Mouse (Mus musculus) midbrain, embryonic 11.5 days (tissue): ENCODE measurements around the gene Pax5. TPM values are rescaled to one million over a fixed set of nuclear protein-coding genes. Genes with fewer than 3 reads are reported as not detected.
A peak's percentile ranks its signal among the peaks of the same experiment; 100 is the strongest.

Source experiments
- ATAC-seq: fragments of 200-750 bp; cut with Nextera tagmentation; 2 replicates; pipeline ENCODE4 v1.8.0; 2017; ENCODE audit warnings: moderate TSS enrichment, moderate library complexity; ENCODE audit not compliant: low FRiP score
- DNase-seq: peaks from one replicate; pipeline ENCODE4 v3.0.0; 2015; ENCODE audit warnings: low spot score; ENCODE audit errors: missing footprints
- H3K27ac ChIP-seq: fragments of 300-500 bp; sonication (generic); 2 replicates; pipeline ENCODE4 v1.5.1; 2014; ENCODE audit warnings: low read depth, low read length
- H3K27me3 ChIP-seq: fragments of 300-500 bp; sonication (generic); 2 replicates; pipeline ENCODE4 v1.6.1; 2014; ENCODE audit warnings: mild to moderate bottlenecking, low read length, moderate library complexity, mixed read lengths; ENCODE audit not compliant: control insufficient read depth, insufficient read depth
- H3K36me3 ChIP-seq: fragments of 300-500 bp; sonication (generic); 2 replicates; pipeline ENCODE4 v1.6.1; 2014; ENCODE audit warnings: mild to moderate bottlenecking, low read length, moderate library complexity, mixed read lengths; ENCODE audit not compliant: control insufficient read depth, insufficient read depth
- H3K4me1 ChIP-seq: fragments of 300-500 bp; sonication (generic); 2 replicates; pipeline ENCODE4 v1.6.1; 2014; ENCODE audit warnings: low read length; ENCODE audit not compliant: control insufficient read depth, insufficient read depth
- H3K4me2 ChIP-seq: fragments of 300-500 bp; sonication (generic); 2 replicates; pipeline ENCODE4 v1.6.1; 2014; ENCODE audit warnings: mild to moderate bottlenecking, moderate library complexity
- H3K4me3 ChIP-seq: fragments of 300-500 bp; sonication (generic); 2 replicates; pipeline ENCODE4 v1.5.1; 2014; ENCODE audit warnings: low read depth, low read length
- H3K9ac ChIP-seq: fragments of 300-500 bp; sonication (generic); 2 replicates; pipeline ENCODE4 v1.6.1; 2014; ENCODE audit warnings: low read length
- H3K9me3 ChIP-seq: fragments of 300-500 bp; sonication (generic); 2 replicates; pipeline ENCODE4 v1.6.1; 2016; ENCODE audit warnings: low read length; ENCODE audit not compliant: control insufficient read depth
- WGBS: fragments of 180-500 bp; shearing (Covaris S2); extraction: QIAGEN DNeasy Blood & Tissue Kit; methylation state at CpG from one replicate; pipeline ENCODE4 v1.1.7; 2014; 5-methylcytosine and 5-hydroxymethylcytosine counted together
- polyA plus RNA-seq: library from polyadenylated mRNA; unstranded; fragments of >200 nt; fragmentation: Nextera tagmentation; extraction: Ambion mirVana; gene quantifications from 2 replicates; pipeline ENCODE4 v1.2.1, GENCODE M21; 2014

The Pax5 gene
- polyA plus RNA-seq, 1 experiment from 2014 or later: 4.1 TPM

GRCm38 (mm10) chr4:44605453-44605852, 104.8 kb downstream of the Pax5 start:
- Histone ChIP-seq H3K9ac (no peak overlapping the region), H3K9me3 (no peaks in the 10 kb centered on the region), H3K4me1 (peaks cover 5% of the 10 kb centered on the region; the same call in 1 of the 2 replicates), H3K27me3 (no peaks in the 10 kb centered on the region), H3K4me3 (no peak overlapping the region), H3K4me2 (no peak overlapping the region), H3K27ac (no peak overlapping the region), H3K36me3 (no peaks in the 10 kb centered on the region)
- ATAC-seq (no peak), DNase-seq (peak; percentile 66)
- WGBS: 82% methylated on average over 2 of the region's 2 CpGs

DNA sequence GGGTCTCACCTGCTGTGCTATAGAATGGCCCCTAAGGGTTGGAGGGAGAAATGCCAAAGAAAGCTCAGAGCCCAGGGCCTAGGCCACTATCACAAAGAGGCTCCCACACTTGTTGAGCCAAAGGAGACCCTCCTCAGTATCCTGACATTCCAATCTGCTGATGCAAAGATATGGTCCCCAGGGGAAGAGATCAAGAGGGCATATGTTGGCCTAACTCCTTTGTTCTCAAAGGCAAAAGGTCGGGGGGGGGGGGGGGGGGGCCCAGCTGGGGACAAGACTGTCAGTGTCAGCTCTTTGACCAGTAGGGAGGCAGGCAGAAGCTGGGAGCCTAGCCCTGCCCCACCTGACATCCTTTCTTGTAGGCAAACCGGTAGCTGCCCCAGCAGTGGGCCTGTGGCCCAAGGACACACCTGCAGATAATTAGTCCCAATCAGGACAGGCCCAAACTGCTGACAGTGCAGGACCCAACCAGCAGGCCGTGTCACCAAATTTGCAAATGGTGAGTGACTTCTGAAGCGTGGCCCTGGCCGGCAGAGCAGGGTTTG, 108.0 kb downstream of the Pax5 start:
- H3K36me3 ChIP-seq: no peaks in the 10 kb centered on the region
- WGBS: 6% methylated on average over 5 of the region's 5 CpGs

GRCm38 (mm10) chr4:44601370-44601769, 108.9 kb downstream of the Pax5 start:
- H3K27ac ChIP-seq: no peak overlapping the region
- H3K4me3 ChIP-seq: no peak overlapping the region
- no peaks in the 10 kb centered on the region for H3K36me3 ChIP-seq
- H3K9ac ChIP-seq: no peak overlapping the region
- no peak overlapping the region for H3K4me2 ChIP-seq
- no peaks in the 10 kb centered on the region for H3K27me3 ChIP-seq
- H3K4me1 ChIP-seq: peaks cover 5% of the 10 kb centered on the region; the same call in 1 of the 2 replicates
- no peaks in the 10 kb centered on the region for H3K9me3 ChIP-seq
- WGBS: 69% methylated on average over 8 of the region's 8 CpGs
- DNase-seq (peak; percentile 47), ATAC-seq (no peak)

More for the DNA sequence above, 108.0 kb downstream of the Pax5 start:
- no peak overlapping the region for H3K4me3 ChIP-seq
- no peaks in the 10 kb centered on the region for H3K27me3 ChIP-seq
- no peak overlapping the region for H3K9ac ChIP-seq
- DNase-seq (peak; percentile 86), ATAC-seq (no peak)
- H3K4me1 ChIP-seq: peaks cover 5% of the 10 kb centered on the region; the same call in 1 of the 2 replicates
- no peak overlapping the region for H3K27ac ChIP-seq
- no peak overlapping the region for H3K4me2 ChIP-seq
- H3K9me3 ChIP-seq: no peaks in the 10 kb centered on the region

DNA sequence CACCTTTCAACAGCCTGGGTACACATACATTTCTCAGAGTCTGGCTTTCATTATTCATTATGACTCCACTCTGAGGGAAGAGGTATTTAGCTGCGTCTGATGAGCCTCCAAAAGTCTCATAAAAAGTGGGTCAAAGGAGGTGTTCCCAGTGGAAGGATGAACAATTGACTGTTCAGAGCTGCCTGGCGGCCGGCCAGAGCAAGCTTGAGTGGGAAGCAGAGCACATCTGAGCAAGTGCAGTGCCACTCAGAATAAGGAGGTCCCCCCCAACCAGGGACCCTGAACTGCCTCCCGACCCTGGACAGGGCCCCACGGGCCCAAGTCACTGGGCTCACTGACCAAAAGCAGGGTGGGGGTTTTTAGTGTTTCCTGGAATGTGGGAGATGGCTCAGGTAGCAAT, 109.4 kb downstream of the Pax5 start:
- H3K36me3 ChIP-seq: no peaks in the 10 kb centered on the region
- H3K27ac ChIP-seq: no peak overlapping the region
- DNase-seq (no peak), ATAC-seq (no peak)
- no peak overlapping the region for H3K4me2 ChIP-seq
- H3K9ac ChIP-seq: no peak overlapping the region
- WGBS: 70% methylated on average over 5 of the region's 5 CpGs
- H3K4me1 ChIP-seq: peaks cover 5% of the 10 kb centered on the region; the same call in 1 of the 2 replicates
- no peaks in the 10 kb centered on the region for H3K27me3 ChIP-seq
- no peak overlapping the region for H3K4me3 ChIP-seq
- H3K9me3 ChIP-seq: no peaks in the 10 kb centered on the region

DNA sequence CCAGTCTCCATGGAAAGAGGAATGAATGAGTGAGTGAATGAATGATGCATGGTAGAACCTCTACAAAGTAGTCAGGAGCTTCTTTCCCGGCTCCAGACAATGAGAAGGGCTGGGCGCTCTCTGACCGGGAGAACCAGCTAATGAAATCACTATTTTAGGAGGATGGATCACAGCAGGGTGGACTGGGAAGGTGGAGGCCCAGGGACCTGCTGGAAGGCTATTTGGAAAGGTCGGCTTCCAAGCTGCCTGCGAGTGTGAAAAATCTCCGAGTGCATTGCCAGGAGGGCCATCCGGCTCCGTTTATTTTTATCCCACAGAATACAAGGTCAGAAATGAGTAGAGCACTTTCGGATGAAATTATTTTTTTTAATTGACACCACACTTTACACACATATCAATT, 112.3 kb downstream of the Pax5 start:
- DNase-seq (no peak), ATAC-seq (no peak)
- H3K9me3 ChIP-seq: no peaks in the 10 kb centered on the region
- peaks cover 5% of the 10 kb centered on the region; the same call in 1 of the 2 replicates for H3K4me1 ChIP-seq
- 82% methylated on average over 9 of the region's 9 CpGs for WGBS
- H3K9ac ChIP-seq: no peak overlapping the region
- no peak overlapping the region for H3K4me3 ChIP-seq
- no peak overlapping the region for H3K4me2 ChIP-seq
- no peaks in the 10 kb centered on the region for H3K27me3 ChIP-seq
- no peak overlapping the region for H3K27ac ChIP-seq
- no peaks in the 10 kb centered on the region for H3K36me3 ChIP-seq

DNA sequence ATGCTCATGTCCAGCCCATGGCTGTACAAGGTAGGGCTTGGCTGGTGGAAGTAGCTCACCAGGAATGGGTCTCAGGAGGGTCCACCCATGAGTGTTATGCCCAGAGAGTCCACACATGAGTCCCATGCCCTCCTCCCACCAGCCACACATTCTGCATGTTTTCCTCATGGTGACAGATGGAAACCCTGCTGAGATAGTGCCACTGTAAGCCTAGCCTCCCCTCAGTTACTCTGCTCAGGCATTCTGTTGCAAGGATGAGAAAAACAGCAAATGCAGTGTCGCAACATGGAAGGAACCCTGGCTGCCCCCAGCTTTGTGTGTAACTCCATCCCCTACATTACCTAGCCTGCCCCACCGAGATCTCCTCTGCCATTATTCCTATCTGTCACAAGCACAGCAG, 117.2 kb downstream of the Pax5 start:
- Histone ChIP-seq H3K4me3 (no peak overlapping the region), H3K9me3 (no peaks in the 10 kb centered on the region), H3K36me3 (no peaks in the 10 kb centered on the region), H3K4me1 (no peaks in the 10 kb centered on the region), H3K27ac (no peak overlapping the region), H3K4me2 (no peak overlapping the region), H3K9ac (no peak overlapping the region), H3K27me3 (no peaks in the 10 kb centered on the region)
- WGBS: 93% methylated on average over 2 of the region's 2 CpGs
- DNase-seq (no peak), ATAC-seq (no peak)

DNA sequence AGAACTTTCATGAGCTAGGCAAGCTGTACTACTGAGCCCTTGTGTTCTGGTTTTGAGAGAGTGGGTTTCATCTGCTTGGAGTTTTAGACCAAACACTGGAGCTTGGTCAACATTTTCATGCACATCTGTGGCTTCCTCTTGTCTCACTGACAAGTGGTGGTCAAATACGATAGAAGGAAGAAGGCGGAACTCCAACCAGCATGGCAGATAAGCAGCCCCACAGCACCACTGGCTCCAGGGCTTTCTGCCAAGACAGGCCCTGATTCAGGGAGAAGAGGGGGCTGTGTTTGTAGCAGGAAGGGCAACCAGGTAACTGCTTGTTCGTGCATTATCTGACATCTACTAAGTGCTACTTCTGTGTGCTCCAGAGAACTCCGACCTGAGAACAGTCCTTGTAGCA, 127.6 kb downstream of the Pax5 start:
- no peak for ATAC-seq
- Histone ChIP-seq H3K27ac (no peak overlapping the region), H3K9me3 (no peaks in the 10 kb centered on the region), H3K36me3 (no peaks in the 10 kb centered on the region), H3K4me1 (no peaks in the 10 kb centered on the region), H3K4me2 (no peak overlapping the region), H3K27me3 (no peaks in the 10 kb centered on the region), H3K4me3 (no peak overlapping the region), H3K9ac (no peak overlapping the region)
- WGBS: 94% methylated on average over 4 of the region's 4 CpGs
- no peak for DNase-seq

DNA sequence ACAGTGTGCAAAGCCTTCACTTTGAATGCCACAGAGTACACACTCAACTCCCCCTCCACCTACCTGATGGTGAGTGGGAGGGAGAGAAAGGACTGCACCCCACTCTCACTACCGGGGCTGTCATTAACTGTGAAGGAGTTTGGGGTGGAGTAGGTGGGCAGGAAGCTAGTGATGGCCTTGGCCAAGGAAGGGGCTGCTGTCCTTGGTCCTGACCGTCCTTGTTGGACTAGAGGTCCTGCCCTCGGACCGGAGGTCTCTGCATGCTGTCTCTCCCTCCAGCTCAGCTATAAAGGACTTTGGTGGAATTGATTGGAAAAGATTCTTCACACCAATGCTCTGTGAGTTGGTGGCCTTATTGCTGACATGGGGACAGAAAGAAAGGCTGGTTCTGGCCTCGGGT, 131.7 kb downstream of the Pax5 start:
- Histone ChIP-seq H3K9ac (no peak overlapping the region), H3K4me1 (no peaks in the 10 kb centered on the region), H3K27me3 (no peaks in the 10 kb centered on the region), H3K27ac (no peak overlapping the region), H3K4me2 (no peak overlapping the region), H3K4me3 (no peak overlapping the region), H3K9me3 (no peaks in the 10 kb centered on the region), H3K36me3 (no peaks in the 10 kb centered on the region)
- WGBS: 62% methylated on average over 5 of the region's 5 CpGs
- DNase-seq: no peak
- no peak for ATAC-seq

- 44% methylated on average over 5 of the region's 5 CpGs for WGBS
- H3K36me3 ChIP-seq: no peaks in the 10 kb centered on the region
- H3K27me3 ChIP-seq: no peaks in the 10 kb centered on the region
- DNase-seq: peak; percentile 95
- H3K4me2 ChIP-seq: no peak overlapping the region
- no peak for ATAC-seq
- H3K4me1 ChIP-seq: no peaks in the 10 kb centered on the region
- H3K27ac ChIP-seq: no peak overlapping the region
- H3K9me3 ChIP-seq: no peaks in the 10 kb centered on the region
- H3K9ac ChIP-seq: no peak overlapping the region
- no peak overlapping the region for H3K4me3 ChIP-seq
Measured at GRCm38 (mm10) chr4:44577293-44577692, 133.0 kb downstream of the Pax5 start.
